Mouse (Mus musculus): ENCODE data around the gene Bach2. TPM values are rescaled to one million over a fixed set of nuclear protein-coding genes. Genes with fewer than 3 reads are reported as not detected.

Gene Bach2
- polyA plus RNA-seq, 1 experiment from 2014 or later = 19.1 TPM

DNA sequence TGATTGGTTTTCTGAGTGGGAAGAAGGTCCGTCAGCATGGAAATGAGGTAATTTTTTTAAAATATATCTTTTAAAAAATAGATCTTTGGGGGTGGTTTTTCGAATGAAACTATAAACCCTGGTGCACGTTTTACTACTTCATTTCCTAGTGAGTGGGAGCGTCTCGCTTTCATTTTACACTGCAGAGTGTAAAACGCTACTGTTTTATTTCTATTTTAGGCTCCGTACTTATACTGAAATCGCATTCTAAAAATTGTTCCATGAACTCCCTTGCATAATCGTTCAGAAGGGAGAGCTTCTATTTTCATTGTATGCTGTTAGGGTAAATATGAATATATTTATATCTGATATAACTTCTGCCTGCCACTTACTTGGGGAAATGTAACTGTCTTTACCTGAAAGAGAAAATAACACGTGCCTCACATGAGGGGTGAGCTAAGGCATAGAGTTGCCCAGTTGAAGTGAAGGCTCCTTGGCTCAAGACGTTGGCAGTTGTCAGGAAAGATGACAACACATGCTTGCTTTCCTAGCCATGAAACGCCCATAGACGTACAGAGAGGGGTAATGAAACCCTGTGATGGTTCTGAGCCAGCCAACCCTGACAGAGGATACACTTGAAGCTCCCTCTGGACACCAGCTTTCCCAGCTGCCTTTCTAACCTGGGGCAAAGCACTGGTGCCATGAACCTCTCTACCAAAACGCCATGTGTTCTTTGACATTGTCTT, 306.4 kb downstream of the Bach2 start:
- H3K27ac ChIP-seq (ENCODE audit: low read depth, low read length) = no peak overlapping the region
- H3K4me2 ChIP-seq (ENCODE audit: low read length) = no peak overlapping the region
- no peak overlapping the region for H3K9ac ChIP-seq (ENCODE audit: low read depth, low read length)
- WGBS = 83% methylated on average over 14 of the region's 14 CpGs
- no peaks in the 10 kb centered on the region for H3K27me3 ChIP-seq (replicated peaks; ENCODE audit: control insufficient read depth, insufficient read depth, low read length)
- no peak overlapping the region for H3K4me3 ChIP-seq (ENCODE audit: low read length)
- H3K9me3 ChIP-seq (ENCODE audit: control insufficient read depth, low read length) = no peaks in the 10 kb centered on the region
- no peaks in the 10 kb centered on the region for H3K36me3 ChIP-seq (ENCODE audit: control insufficient read depth, insufficient read depth, low read length)
- no peak for ATAC-seq
- H3K4me1 ChIP-seq (ENCODE audit: control insufficient read depth, insufficient read depth, low read depth, low read length) = no peaks in the 10 kb centered on the region

- ATAC-seq = no peak
- no peak overlapping the region for H3K9ac ChIP-seq (ENCODE audit: low read depth, low read length)
- WGBS = 83% methylated on average over 4 of the region's 4 CpGs
Measured at GRCm38 (mm10) chr4:32545548-32545947, 306.9 kb downstream of the Bach2 start.

GRCm38 (mm10) chr4:32549150-32549549, 310.5 kb downstream of the Bach2 start:
- Histone ChIP-seq H3K4me3 (ENCODE audit: low read length) (no peak overlapping the region), H3K36me3 (ENCODE audit: control insufficient read depth, insufficient read depth, low read length) (no peaks in the 10 kb centered on the region), H3K4me1 (ENCODE audit: control insufficient read depth, insufficient read depth, low read depth, low read length) (no peaks in the 10 kb centered on the region), H3K9me3 (ENCODE audit: control insufficient read depth, low read length) (no peaks in the 10 kb centered on the region), H3K27ac (ENCODE audit: low read depth, low read length) (no peak overlapping the region), H3K27me3 (replicated peaks; ENCODE audit: control insufficient read depth, insufficient read depth, low read length) (no peaks in the 10 kb centered on the region), H3K4me2 (ENCODE audit: low read length) (no peak overlapping the region), H3K9ac (ENCODE audit: low read depth, low read length) (no peak overlapping the region)
- 88% methylated on average over 1 of the region's 1 CpGs for WGBS
- no peak for ATAC-seq

More at GRCm38 (mm10) chr4:32545548-32545947, 306.9 kb downstream of the Bach2 start:
- H3K4me3 ChIP-seq (ENCODE audit: low read length) = no peak overlapping the region
- H3K36me3 ChIP-seq (ENCODE audit: control insufficient read depth, insufficient read depth, low read length) = no peaks in the 10 kb centered on the region
- H3K9me3 ChIP-seq (ENCODE audit: control insufficient read depth, low read length) = no peaks in the 10 kb centered on the region
- H3K4me2 ChIP-seq (ENCODE audit: low read length) = no peak overlapping the region
- no peaks in the 10 kb centered on the region for H3K27me3 ChIP-seq (replicated peaks; ENCODE audit: control insufficient read depth, insufficient read depth, low read length)
- H3K4me1 ChIP-seq (ENCODE audit: control insufficient read depth, insufficient read depth, low read depth, low read length) = no peaks in the 10 kb centered on the region
- H3K27ac ChIP-seq (ENCODE audit: low read depth, low read length) = no peak overlapping the region

- Histone ChIP-seq H3K27me3 (replicated peaks; ENCODE audit: control insufficient read depth, insufficient read depth, low read length) (no peaks in the 10 kb centered on the region), H3K9me3 (ENCODE audit: control insufficient read depth, low read length) (no peaks in the 10 kb centered on the region), H3K4me3 (ENCODE audit: low read length) (no peak overlapping the region), H3K4me1 (ENCODE audit: control insufficient read depth, insufficient read depth, low read depth, low read length) (no peaks in the 10 kb centered on the region), H3K9ac (ENCODE audit: low read depth, low read length) (no peak overlapping the region), H3K27ac (ENCODE audit: low read depth, low read length) (no peak overlapping the region), H3K36me3 (ENCODE audit: control insufficient read depth, insufficient read depth, low read length) (no peaks in the 10 kb centered on the region), H3K4me2 (ENCODE audit: low read length) (no peak overlapping the region)
- no peak for ATAC-seq
- 39% methylated on average over 4 of the region's 4 CpGs for WGBS
Measured at GRCm38 (mm10) chr4:32551337-32551736, 312.7 kb downstream of the Bach2 start.

DNA sequence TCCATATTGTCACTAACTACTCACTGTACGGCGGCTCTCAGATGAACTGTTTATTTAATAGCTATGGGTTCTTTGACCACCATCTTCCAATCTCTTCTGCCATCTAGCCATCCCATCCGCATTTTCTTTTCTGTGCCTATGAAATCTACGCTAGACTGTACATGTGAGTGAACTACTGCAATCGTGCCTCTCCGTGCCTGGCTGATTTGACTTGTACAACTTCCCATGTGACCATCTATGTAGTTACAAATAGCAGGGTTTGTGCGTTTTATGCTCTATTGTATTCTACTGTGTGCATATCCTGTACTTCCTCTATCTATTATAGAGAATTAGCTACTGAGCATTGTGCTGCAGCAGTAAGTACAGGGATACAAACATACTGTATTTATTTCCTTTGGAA, 316.9 kb downstream of the Bach2 start:
- 78% methylated on average over 7 of the region's 7 CpGs for whole genome bisulfite sequencing
- no peak overlapping the region for H3K9ac ChIP-seq (ENCODE audit: low read depth, low read length)
- H3K27ac ChIP-seq (ENCODE audit: low read depth, low read length) = no peak overlapping the region
- H3K36me3 ChIP-seq (ENCODE audit: control insufficient read depth, insufficient read depth, low read length) = no peaks in the 10 kb centered on the region
- H3K4me3 ChIP-seq (ENCODE audit: low read length) = no peak overlapping the region
- no peaks in the 10 kb centered on the region; the same call in 1 of the 2 replicates for H3K9me3 ChIP-seq (ENCODE audit: control insufficient read depth, low read length)
- H3K4me2 ChIP-seq (ENCODE audit: low read length) = no peak overlapping the region
- peaks cover 4% of the 10 kb centered on the region for H3K4me1 ChIP-seq (ENCODE audit: control insufficient read depth, insufficient read depth, low read depth, low read length)
- no peak for ATAC-seq
- H3K27me3 ChIP-seq (replicated peaks; ENCODE audit: control insufficient read depth, insufficient read depth, low read length) = no peaks in the 10 kb centered on the region

DNA sequence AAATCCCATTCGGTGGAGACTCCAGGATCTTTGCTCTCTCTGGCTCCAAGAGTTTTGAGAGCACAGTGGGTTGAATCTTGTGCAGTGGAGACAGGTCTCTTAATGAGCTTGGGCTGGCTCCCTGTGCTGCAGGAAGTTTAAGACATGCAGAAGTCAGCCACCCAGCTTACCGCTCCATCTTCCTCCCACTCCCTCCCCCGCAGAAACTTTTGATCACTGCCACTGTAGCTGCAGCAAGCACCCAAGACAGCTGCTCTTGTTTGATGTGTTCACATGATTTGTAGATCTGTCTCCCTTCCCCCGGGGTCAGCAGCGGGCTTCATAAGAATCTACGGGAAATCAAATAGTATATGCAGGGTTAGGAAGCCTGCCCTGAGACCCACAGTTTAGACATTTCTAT, 321.6 kb downstream of the Bach2 start:
- Histone ChIP-seq H3K36me3 (ENCODE audit: control insufficient read depth, insufficient read depth, low read length) (peaks cover 6% of the 10 kb centered on the region; the same call in 1 of the 2 replicates), H3K4me1 (ENCODE audit: control insufficient read depth, insufficient read depth, low read depth, low read length) (peaks cover 15% of the 10 kb centered on the region), H3K27me3 (replicated peaks; ENCODE audit: control insufficient read depth, insufficient read depth, low read length) (no peaks in the 10 kb centered on the region), H3K9ac (ENCODE audit: low read depth, low read length) (no peak overlapping the region), H3K4me3 (ENCODE audit: low read length) (no peak overlapping the region), H3K27ac (ENCODE audit: low read depth, low read length) (peak overlapping the region; percentile 48; the same call in 1 of the 2 replicates), H3K4me2 (ENCODE audit: low read length) (no peak overlapping the region), H3K9me3 (ENCODE audit: control insufficient read depth, low read length) (no peaks in the 10 kb centered on the region; the same call in 1 of the 2 replicates)
- WGBS = 33% methylated on average over 6 of the region's 6 CpGs
- no peak for ATAC-seq

DNA sequence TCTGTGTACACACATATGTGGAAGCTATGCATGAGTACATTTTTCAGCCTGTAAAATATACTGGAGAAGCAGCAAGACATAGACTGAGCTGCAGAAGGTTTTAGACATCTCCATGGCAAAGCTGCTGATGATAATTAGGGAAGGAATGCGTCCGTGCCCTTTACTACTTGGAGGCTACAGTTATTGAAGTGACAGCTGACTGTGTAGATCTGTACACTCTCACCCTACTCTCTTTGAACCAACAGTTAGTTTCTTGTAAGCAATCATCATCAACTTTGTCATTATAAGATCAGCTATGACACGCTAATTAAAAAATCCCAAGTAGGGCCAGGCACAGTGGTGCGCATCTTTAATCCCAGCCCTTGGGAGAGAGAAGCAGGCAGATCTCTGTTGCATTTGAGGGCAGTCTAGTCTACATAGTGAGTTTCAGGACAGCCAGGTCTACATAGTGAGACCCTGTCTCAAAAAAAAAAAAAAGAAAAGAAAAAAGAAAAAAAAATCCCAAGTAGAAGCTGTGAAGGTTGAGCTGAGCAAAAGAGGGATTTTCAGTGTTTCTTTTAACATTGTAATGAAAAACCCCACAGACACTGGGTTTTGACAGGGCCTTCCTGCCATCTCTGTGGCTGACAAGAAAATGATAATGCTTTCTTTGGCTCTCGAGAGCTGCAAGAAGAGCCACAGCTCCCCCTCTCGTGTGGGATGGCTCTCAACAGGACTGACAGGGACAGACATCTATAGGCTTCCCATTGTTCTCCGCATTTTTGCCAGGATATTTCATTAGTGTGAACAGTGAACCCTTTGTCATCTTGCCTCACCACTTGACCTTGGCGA, 322.3 kb downstream of the Bach2 start:
- Histone ChIP-seq H3K27ac (ENCODE audit: low read depth, low read length) (peak overlapping the region; percentile 68), H3K9me3 (ENCODE audit: control insufficient read depth, low read length) (no peaks in the 10 kb centered on the region; the same call in 1 of the 2 replicates), H3K27me3 (replicated peaks; ENCODE audit: control insufficient read depth, insufficient read depth, low read length) (no peaks in the 10 kb centered on the region), H3K4me2 (ENCODE audit: low read length) (peak overlapping the region; percentile 14; the same call in 1 of the 2 replicates), H3K4me1 (ENCODE audit: control insufficient read depth, insufficient read depth, low read depth, low read length) (peaks cover 15% of the 10 kb centered on the region), H3K36me3 (ENCODE audit: control insufficient read depth, insufficient read depth, low read length) (peaks cover 6% of the 10 kb centered on the region; the same call in 1 of the 2 replicates), H3K4me3 (ENCODE audit: low read length) (no peak overlapping the region), H3K9ac (ENCODE audit: low read depth, low read length) (no peak overlapping the region; the same call in 1 of the 2 replicates)
- ATAC-seq = peak; percentile 67
- 31% methylated on average over 8 of the region's 8 CpGs for WGBS

- H3K4me3 ChIP-seq (ENCODE audit: low read length) = no peak overlapping the region
- H3K9me3 ChIP-seq (ENCODE audit: control insufficient read depth, low read length) = no peaks in the 10 kb centered on the region; the same call in 1 of the 2 replicates
- peak overlapping the region; percentile 14; the same call in 1 of the 2 replicates for H3K4me2 ChIP-seq (ENCODE audit: low read length)
- H3K27me3 ChIP-seq (replicated peaks; ENCODE audit: control insufficient read depth, insufficient read depth, low read length) = no peaks in the 10 kb centered on the region
- peaks cover 15% of the 10 kb centered on the region for H3K4me1 ChIP-seq (ENCODE audit: control insufficient read depth, insufficient read depth, low read depth, low read length)
- peak overlapping the region; percentile 32 for H3K9ac ChIP-seq (ENCODE audit: low read depth, low read length)
- 37% methylated on average over 12 of the region's 12 CpGs for WGBS
- H3K36me3 ChIP-seq (ENCODE audit: control insufficient read depth, insufficient read depth, low read length) = peaks cover 6% of the 10 kb centered on the region; the same call in 1 of the 2 replicates
- peak; percentile 66; the same call in 1 of the 2 replicates for ATAC-seq
- peak overlapping the region; percentile 68 for H3K27ac ChIP-seq (ENCODE audit: low read depth, low read length)
Measured at GRCm38 (mm10) chr4:32561555-32562095, 323.0 kb downstream of the Bach2 start.
